13 mouse cellular contexts compared by ENCODE assay signal in genomic region chr5:149114587-149114986, GRCm38 (mm10).
"Had no signal": no experiment of that assay in that cellular context is flagged by ENCODE, and none has a peak within 500 bp of the region (broad histone marks: within the 10 kb centered on the region; RNA-seq: fewer than 3 reads in every experiment).

No protein-coding gene starts in this region.

- H3K9me3 ChIP-seq: limb, embryonic 13.5 days; liver, embryonic 15.5 days; midbrain, embryonic 13.5 days; stomach, embryonic 15.5 days had no signal

- ATAC-seq: lung, postnatal 0 days; midbrain, embryonic 13.5 days had no signal

- DNase-seq: layer of hippocampus, adult 9-11 months; layer of hippocampus, postnatal 36 days; lung, adult 2 months; lung, postnatal 36 days; right cerebral cortex, postnatal 14 days; thymus, adult 2 months; thymus, postnatal 36 days had no signal

- H3K36me3 ChIP-seq: limb, embryonic 13.5 days; liver, embryonic 15.5 days; midbrain, embryonic 13.5 days; stomach, embryonic 15.5 days had no signal

- H3K4me3 ChIP-seq: limb, embryonic 13.5 days; liver, embryonic 15.5 days; midbrain, embryonic 13.5 days; stomach, embryonic 15.5 days had no signal

- H3K4me1 ChIP-seq: stomach, embryonic 15.5 days had no signal

- H3K9ac ChIP-seq: limb, embryonic 13.5 days; liver, embryonic 15.5 days; midbrain, embryonic 13.5 days; stomach, embryonic 15.5 days had no signal

- H3K27ac ChIP-seq: limb, embryonic 13.5 days; liver, embryonic 15.5 days; midbrain, embryonic 13.5 days; stomach, embryonic 15.5 days had no signal

- H3K4me2 ChIP-seq: limb, embryonic 13.5 days; liver, embryonic 11.5 days; liver, embryonic 15.5 days; midbrain, embryonic 13.5 days; stomach, embryonic 15.5 days had no signal

- H3K27me3 ChIP-seq: limb, embryonic 13.5 days; liver, embryonic 15.5 days; midbrain, embryonic 13.5 days; stomach, embryonic 15.5 days had no signal
